Mouse (Mus musculus): ENCODE measurements around the gene B3galt1.

DNA sequence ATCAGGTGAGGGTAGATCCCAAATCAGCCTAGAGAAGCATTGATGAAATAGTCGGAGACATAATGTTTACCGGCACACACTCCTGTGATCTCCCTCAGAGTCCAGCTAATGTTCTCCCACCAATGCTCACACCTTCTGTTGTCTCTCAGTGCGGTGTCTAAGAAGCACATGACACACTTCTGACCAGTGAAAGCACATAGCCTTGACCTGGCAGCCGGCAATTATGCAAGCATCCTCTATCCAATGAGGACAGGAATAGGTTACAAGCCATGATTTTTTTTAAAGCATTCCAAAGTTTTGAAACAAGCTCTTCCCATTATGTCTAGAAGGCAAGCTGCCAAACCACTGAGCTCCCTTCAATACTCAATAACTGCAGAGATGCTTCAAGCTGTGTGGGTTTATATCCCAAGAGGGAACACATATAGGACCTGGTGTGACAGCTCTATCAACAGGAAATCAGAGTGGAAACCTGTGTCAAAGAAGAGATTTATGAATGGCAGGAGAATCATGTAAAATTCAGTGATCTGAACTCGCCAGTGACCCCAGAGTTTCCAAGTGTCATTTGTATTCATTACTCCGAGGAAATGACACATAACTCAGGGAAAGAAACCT is 456.0 kb downstream of the B3galt1 start:
- TF ChIP-seq GATA1 (IDR thresholded peaks at IDR 0.05; ENCODE audit: borderline replicate concordance, low read length) (no peak), FLI1 (IDR thresholded peaks at IDR 0.05; ENCODE audit: low read length) (no peak)
